Mouse (Mus musculus): ENCODE results near the gene Lamp1. TPM values are rescaled to one million over a fixed set of nuclear protein-coding genes. Genes with fewer than 3 reads are reported as not detected.
A peak's percentile ranks its signal among the peaks of the same experiment; 100 is the strongest.

The Lamp1 gene
- polyA plus RNA-seq, 1 experiment = 413 TPM

DNA sequence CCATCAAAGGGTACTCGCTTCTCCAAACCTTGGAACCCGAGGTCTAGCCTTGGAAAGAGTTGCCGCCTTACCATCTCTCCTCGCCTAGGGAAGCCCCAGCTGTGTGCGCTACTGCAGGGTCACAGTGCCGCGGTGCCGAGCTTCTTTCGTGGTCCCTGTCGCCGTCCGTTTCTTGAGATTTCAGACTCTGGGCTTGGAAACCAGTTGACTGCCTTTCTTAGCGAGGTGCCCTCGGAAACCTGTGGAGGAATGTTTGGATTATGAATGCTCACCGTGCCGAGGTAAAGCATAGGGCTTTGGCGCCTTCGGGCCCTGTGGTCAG, 42.0 kb downstream of the Lamp1 start:
- peaks cover 13% of the 10 kb centered on the region; the same call in 1 of the 2 replicates for H3K4me1 ChIP-seq (ENCODE audit: control insufficient read depth, insufficient read depth, insufficient read length, low read length)
- peak overlapping the region; percentile 68 for H3K4me3 ChIP-seq (ENCODE audit: insufficient read depth, low read depth, low read length)
- H3K27ac ChIP-seq (replicated peaks; ENCODE audit: low read depth, low read length) = peak overlapping the region; percentile 73

DNA sequence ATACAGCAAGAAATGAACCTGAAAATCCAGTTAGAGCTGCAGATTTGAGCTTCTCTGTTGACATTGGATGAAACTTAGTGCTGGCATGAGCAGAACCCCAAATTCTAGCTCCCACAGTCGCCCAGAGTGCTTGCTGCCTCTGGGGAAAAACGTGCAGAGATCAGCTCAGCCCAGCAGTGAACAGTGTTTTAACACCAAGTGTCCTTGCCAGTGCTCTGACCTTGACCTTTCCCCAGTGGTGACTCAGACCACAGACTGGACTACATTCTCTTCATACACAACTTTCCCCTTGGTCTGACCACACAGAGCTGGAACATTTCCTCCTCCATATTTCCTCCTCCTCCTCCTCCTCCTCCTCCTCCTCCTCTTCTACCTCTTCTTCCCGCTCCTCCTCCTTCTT, 43.1 kb downstream of the Lamp1 start:
- H3K4me1 ChIP-seq (ENCODE audit: control insufficient read depth, insufficient read depth, insufficient read length, low read length) = peaks cover 13% of the 10 kb centered on the region; the same call in 1 of the 2 replicates
- peak overlapping the region; percentile 95 for H3K27ac ChIP-seq (replicated peaks; ENCODE audit: low read depth, low read length)
- peak overlapping the region; percentile 68 for H3K4me3 ChIP-seq (ENCODE audit: insufficient read depth, low read depth, low read length)

GRCm38 (mm10) chr8:13202806-13203205, 43.8 kb downstream of the Lamp1 start:
- Histone ChIP-seq H3K27ac (replicated peaks; ENCODE audit: low read depth, low read length) (peak overlapping the region; percentile 95), H3K4me3 (ENCODE audit: insufficient read depth, low read depth, low read length) (peak overlapping the region; percentile 68), H3K4me1 (ENCODE audit: control insufficient read depth, insufficient read depth, insufficient read length, low read length) (peaks cover 13% of the 10 kb centered on the region; the same call in 1 of the 2 replicates)

- H3K4me3 ChIP-seq (ENCODE audit: insufficient read depth, low read depth, low read length) = no peak overlapping the region
- peaks cover 13% of the 10 kb centered on the region; the same call in 1 of the 2 replicates for H3K4me1 ChIP-seq (ENCODE audit: control insufficient read depth, insufficient read depth, insufficient read length, low read length)
- H3K27ac ChIP-seq (replicated peaks; ENCODE audit: low read depth, low read length) = peak overlapping the region; percentile 95
Observed at GRCm38 (mm10) chr8:13203472-13203871, 44.5 kb downstream of the Lamp1 start.

- H3K27ac ChIP-seq (replicated peaks; ENCODE audit: low read depth, low read length) = peak overlapping the region; percentile 76
- peaks cover 16% of the 10 kb centered on the region; the same call in 1 of the 2 replicates for H3K4me1 ChIP-seq (ENCODE audit: control insufficient read depth, insufficient read depth, insufficient read length, low read length)
- H3K4me3 ChIP-seq (ENCODE audit: insufficient read depth, low read depth, low read length) = no peak overlapping the region
Observed at GRCm38 (mm10) chr8:13204371-13205140, 45.6 kb downstream of the Lamp1 start.

DNA sequence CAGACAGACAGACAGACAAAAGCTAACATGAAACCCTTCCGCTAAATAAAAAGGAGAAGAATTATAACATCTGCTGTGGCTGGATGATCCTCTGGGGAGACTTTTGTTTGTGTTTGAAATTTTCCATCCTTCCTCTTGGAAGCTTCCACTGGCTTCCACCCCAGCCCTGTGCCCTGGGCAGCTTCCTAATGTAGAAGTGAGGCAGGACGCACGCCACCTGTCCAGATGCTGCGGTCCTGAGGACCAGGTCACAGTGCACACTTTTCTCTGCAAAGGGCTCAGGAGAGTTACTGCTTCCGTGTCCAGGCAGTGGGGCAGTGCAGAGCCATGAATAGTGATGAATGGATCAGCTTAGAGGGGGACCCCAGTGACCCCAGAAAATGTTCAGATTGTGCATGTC, 46.4 kb downstream of the Lamp1 start:
- Histone ChIP-seq H3K27ac (replicated peaks; ENCODE audit: low read depth, low read length) (peak overlapping the region; percentile 76), H3K4me3 (ENCODE audit: insufficient read depth, low read depth, low read length) (no peak overlapping the region), H3K4me1 (ENCODE audit: control insufficient read depth, insufficient read depth, insufficient read length, low read length) (peaks cover 15% of the 10 kb centered on the region; the same call in 1 of the 2 replicates)

GRCm38 (mm10) chr8:13206290-13206689, 47.3 kb downstream of the Lamp1 start:
- peaks cover 15% of the 10 kb centered on the region; the same call in 1 of the 2 replicates for H3K4me1 ChIP-seq (ENCODE audit: control insufficient read depth, insufficient read depth, insufficient read length, low read length)

DNA sequence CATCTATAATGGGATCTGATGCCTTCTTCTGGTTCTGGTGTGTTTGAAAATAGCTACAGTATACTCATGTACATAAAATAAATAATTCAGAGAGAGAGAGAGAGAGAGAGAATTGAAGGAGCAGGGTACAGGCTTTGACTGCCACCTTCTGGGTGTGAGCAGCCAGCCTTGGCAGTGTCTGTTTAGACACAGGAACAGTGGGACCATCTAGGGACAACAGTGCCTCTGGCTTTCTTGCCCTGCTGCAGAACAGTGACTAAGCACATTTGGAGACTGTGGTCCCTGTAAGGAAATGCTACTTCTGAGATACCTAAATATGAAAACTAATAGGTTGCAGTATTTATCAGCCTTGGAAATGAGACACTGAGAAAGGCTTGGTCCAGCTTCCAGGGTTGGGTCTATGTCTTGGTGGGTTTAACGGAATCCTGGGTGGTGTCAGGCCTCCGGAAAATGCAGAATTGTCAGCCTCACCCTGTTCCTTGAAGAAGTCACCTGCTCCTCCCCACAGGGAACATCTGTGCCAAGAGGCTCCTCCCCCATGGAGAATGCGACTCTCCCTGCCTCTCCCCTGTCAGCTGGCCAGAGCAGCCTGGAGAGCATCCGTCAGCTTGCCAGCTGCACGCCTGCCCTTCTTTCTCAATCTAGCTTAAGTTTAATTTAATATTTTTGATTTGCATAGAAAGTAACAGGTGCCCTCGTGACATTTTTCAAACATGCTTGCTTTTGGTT, 49.8 kb downstream of the Lamp1 start:
- H3K4me3 ChIP-seq (ENCODE audit: insufficient read depth, low read depth, low read length) = no peak overlapping the region
- H3K4me1 ChIP-seq (ENCODE audit: control insufficient read depth, insufficient read depth, insufficient read length, low read length) = peaks cover 21% of the 10 kb centered on the region; the same call in 1 of the 2 replicates
- peak overlapping the region; percentile 47; the same call in 1 of the 2 replicates for H3K27ac ChIP-seq (replicated peaks; ENCODE audit: low read depth, low read length)

More at GRCm38 (mm10) chr8:13206290-13206689, 47.3 kb downstream of the Lamp1 start:
- H3K4me3 ChIP-seq (ENCODE audit: insufficient read depth, low read depth, low read length) = no peak overlapping the region
- H3K27ac ChIP-seq (replicated peaks; ENCODE audit: low read depth, low read length) = no peak overlapping the region

DNA sequence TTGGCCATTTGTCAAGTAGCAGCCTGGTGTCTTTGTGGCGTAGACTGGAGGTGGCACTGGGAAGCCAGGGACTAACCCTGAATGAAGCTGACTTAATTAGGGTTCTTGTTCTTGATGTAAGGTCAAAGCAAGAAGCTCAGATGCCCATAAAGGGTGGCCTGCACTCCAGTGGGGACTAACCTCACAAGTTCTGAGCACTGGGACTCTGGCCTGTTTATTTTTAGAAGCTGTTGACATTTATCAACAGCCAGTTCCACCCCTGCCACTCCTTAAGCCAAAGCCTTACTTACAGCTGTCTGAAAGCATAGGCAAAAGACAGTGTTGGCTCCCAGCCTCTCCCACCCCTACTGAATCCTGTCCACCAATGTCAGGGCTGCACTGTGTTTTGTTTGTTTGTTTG, 50.8 kb downstream of the Lamp1 start:
- no peak overlapping the region for H3K4me3 ChIP-seq (ENCODE audit: insufficient read depth, low read depth, low read length)

DNA sequence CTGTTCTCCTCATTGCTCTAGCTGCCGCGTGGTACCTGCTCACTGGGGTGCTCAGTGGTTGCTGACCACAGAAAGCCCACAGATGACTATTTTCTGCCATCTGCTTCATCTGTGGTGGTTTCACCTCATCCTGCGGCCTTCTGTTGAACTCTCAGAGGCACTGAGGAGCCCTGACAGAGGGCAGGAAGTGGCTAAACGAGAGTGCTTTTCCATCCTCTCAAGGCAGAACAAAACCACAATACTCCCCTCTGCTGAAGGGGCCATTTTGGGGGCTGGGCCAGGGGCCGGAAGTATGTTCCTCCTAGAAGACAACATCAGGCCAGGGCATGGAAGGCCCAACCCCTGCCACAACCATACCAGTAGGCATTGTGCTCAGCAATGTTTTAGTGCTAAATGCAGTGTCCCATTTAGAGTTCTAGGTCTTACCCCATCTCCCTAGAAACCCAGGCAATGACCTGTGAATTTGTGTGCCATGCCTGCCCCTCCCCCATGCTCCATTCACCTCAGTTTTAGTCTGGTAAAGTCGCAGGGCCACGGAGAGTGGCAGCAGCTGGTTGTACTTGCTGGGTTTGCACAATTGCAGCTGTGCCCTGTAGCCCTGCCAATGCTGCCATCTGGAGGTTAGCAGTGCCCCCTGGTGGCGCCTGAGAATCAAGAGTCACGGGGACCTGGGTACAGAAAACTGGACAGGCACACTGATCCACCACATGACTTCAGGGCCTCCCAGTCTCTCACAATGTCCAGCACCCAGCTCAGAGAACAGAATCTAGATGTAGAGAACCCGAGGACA, 54.7 kb downstream of the Lamp1 start:
- Histone ChIP-seq H3K27ac (replicated peaks; ENCODE audit: low read depth, low read length) (no peak overlapping the region), H3K4me3 (ENCODE audit: insufficient read depth, low read depth, low read length) (no peak overlapping the region), H3K4me1 (ENCODE audit: control insufficient read depth, insufficient read depth, insufficient read length, low read length) (peaks cover 11% of the 10 kb centered on the region; the same call in 1 of the 2 replicates)

More for the DNA sequence above, 50.8 kb downstream of the Lamp1 start:
- peak overlapping the region; percentile 57 for H3K27ac ChIP-seq (replicated peaks; ENCODE audit: low read depth, low read length)
- peaks cover 15% of the 10 kb centered on the region; the same call in 1 of the 2 replicates for H3K4me1 ChIP-seq (ENCODE audit: control insufficient read depth, insufficient read depth, insufficient read length, low read length)

- H3K4me1 ChIP-seq (ENCODE audit: control insufficient read depth, insufficient read depth, insufficient read length, low read length) = peaks cover 6% of the 10 kb centered on the region; the same call in 1 of the 2 replicates
Observed at GRCm38 (mm10) chr8:13216386-13216785, 57.4 kb downstream of the Lamp1 start.

DNA sequence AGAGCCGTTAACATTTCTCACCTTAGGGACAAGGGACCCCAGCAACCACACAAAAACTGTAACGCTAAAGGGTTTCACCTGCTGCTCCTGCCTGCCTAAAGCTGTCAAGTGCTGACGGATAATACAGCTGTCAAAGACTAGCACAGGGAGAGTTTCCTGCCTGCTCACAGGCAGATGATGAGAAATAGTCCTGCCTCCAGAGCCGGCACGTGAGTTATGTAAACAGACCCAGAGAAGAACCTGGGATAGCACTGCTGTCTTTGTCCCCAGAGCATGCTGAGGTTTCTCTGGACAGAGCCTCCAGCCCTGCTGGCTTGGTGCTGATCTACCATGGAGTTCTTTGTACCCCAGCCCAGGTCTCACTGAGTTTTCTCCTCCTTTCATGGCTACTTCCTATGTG, 58.1 kb downstream of the Lamp1 start:
- Histone ChIP-seq H3K27ac (replicated peaks; ENCODE audit: low read depth, low read length) (no peak overlapping the region), H3K4me1 (ENCODE audit: control insufficient read depth, insufficient read depth, insufficient read length, low read length) (peaks cover 6% of the 10 kb centered on the region; the same call in 1 of the 2 replicates)

More at GRCm38 (mm10) chr8:13216386-13216785, 57.4 kb downstream of the Lamp1 start:
- no peak overlapping the region for H3K27ac ChIP-seq (replicated peaks; ENCODE audit: low read depth, low read length)
- H3K4me3 ChIP-seq (ENCODE audit: insufficient read depth, low read depth, low read length) = no peak overlapping the region

GRCm38 (mm10) chr8:13217986-13218385, 59.0 kb downstream of the Lamp1 start:
- H3K4me1 ChIP-seq (ENCODE audit: control insufficient read depth, insufficient read depth, insufficient read length, low read length) = peaks cover 4% of the 10 kb centered on the region; the same call in 1 of the 2 replicates
- no peak overlapping the region for H3K4me3 ChIP-seq (ENCODE audit: insufficient read depth, low read depth, low read length)
- no peak overlapping the region for H3K27ac ChIP-seq (replicated peaks; ENCODE audit: low read depth, low read length)

More for the DNA sequence above, 58.1 kb downstream of the Lamp1 start:
- H3K4me3 ChIP-seq (ENCODE audit: insufficient read depth, low read depth, low read length) = no peak overlapping the region

- Histone ChIP-seq H3K4me1 (ENCODE audit: control insufficient read depth, insufficient read depth, insufficient read length, low read length) (peaks cover 2% of the 10 kb centered on the region; the same call in 1 of the 2 replicates), H3K27ac (replicated peaks; ENCODE audit: low read depth, low read length) (no peak overlapping the region), H3K4me3 (ENCODE audit: insufficient read depth, low read depth, low read length) (no peak overlapping the region)
Observed at GRCm38 (mm10) chr8:13218441-13218840, 59.5 kb downstream of the Lamp1 start.

DNA sequence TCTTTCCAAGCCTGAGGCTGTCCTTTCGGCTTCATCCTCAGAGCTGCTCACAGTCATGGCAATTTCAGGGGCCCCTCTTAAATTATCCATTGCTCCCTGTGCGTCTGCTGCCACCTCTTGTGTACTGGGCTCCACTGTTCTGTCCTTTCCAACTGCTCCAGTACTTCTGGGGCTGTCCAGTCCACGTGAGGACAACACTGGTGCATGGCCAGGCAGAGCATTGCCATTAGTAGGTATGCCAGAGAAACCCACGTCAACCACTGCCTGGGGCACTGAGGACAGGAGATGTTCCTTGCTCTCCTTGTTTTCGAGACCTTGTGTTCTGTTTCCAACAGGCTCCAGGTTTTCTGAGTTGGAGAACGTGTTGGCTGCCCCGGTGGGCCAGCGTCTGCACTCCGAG, 65.5 kb downstream of the Lamp1 start:
- Histone ChIP-seq H3K4me1 (ENCODE audit: control insufficient read depth, insufficient read depth, insufficient read length, low read length) (no peaks in the 10 kb centered on the region), H3K4me3 (ENCODE audit: insufficient read depth, low read depth, low read length) (no peak overlapping the region), H3K27ac (replicated peaks; ENCODE audit: low read depth, low read length) (no peak overlapping the region)

All from brown adipose tissue, adult 24 weeks (tissue).